Mouse (Mus musculus) spleen, adult 2 months (tissue): ENCODE measurements around the gene Hoxc9.

Experiments
- CTCF ChIP-seq: fragments of 200-500 bp; IDR thresholded peaks from 2 replicates; pipeline ENCODE4 v1.5.1; 2011; ENCODE audit warnings: mild to moderate bottlenecking, inconsistent platforms; ENCODE audit not compliant: insufficient read depth, insufficient read length, insufficient replicate concordance; ENCODE audit errors: extremely low read depth
- POLR2A ChIP-seq: fragments of 200-500 bp; IDR thresholded peaks from 2 replicates; pipeline ENCODE4 v1.6.1; 2011; ENCODE audit warnings: low read depth, low read length, inconsistent platforms

GRCm38 (mm10) chr15:102954192-102955006, 21.8 kb upstream of the Hoxc9 start, which contains the start of gene Hoxc11:
- TF ChIP-seq CTCF (no peak), POLR2A (no peak)
